Mouse (Mus musculus) cerebral cortex, adult 2 months (tissue): ENCODE measurements around the gene Arl6.

Experiments
- WGBS: fragments of 180-500 bp; shearing (Covaris S2); methylation state at CpG from one replicate; pipeline ENCODE4 v1.1.7; 2018; 5-methylcytosine and 5-hydroxymethylcytosine counted together

The Arl6 gene

GRCm38 (mm10) chr16:59587816-59588215, 51.4 kb downstream of the Arl6 start:
- 87% methylated on average over 10 of the region's 10 CpGs for WGBS

GRCm38 (mm10) chr16:59586911-59587310, 52.3 kb downstream of the Arl6 start:
- WGBS = 85% methylated on average over 8 of the region's 8 CpGs

GRCm38 (mm10) chr16:59586276-59586675, 52.9 kb downstream of the Arl6 start:
- WGBS = 56% methylated on average over 6 of the region's 6 CpGs

- WGBS = 91% methylated on average over 4 of the region's 4 CpGs
Observed at GRCm38 (mm10) chr16:59585706-59586244, 53.4 kb downstream of the Arl6 start.

GRCm38 (mm10) chr16:59583515-59583914, 55.7 kb downstream of the Arl6 start:
- 83% methylated on average over 5 of the region's 5 CpGs for WGBS

GRCm38 (mm10) chr16:59579237-59579636, 60.0 kb downstream of the Arl6 start:
- 89% methylated on average over 8 of the region's 8 CpGs for WGBS

GRCm38 (mm10) chr16:59573961-59574360, 65.2 kb downstream of the Arl6 start:
- 82% methylated on average over 11 of the region's 11 CpGs for WGBS

- WGBS = 77% methylated on average over 3 of the region's 3 CpGs
Observed at GRCm38 (mm10) chr16:59572685-59573084, 66.5 kb downstream of the Arl6 start.

GRCm38 (mm10) chr16:59570807-59571206, 68.4 kb downstream of the Arl6 start:
- 91% methylated on average over 8 of the region's 8 CpGs for WGBS

GRCm38 (mm10) chr16:59569837-59570236, 69.4 kb downstream of the Arl6 start:
- 60% methylated on average over 8 of the region's 8 CpGs for WGBS

GRCm38 (mm10) chr16:59567721-59568381, 71.3 kb downstream of the Arl6 start:
- 50% methylated on average over 10 of the region's 10 CpGs for WGBS

- WGBS = 58% methylated on average over 4 of the region's 4 CpGs
Observed at GRCm38 (mm10) chr16:59566437-59566836, 72.8 kb downstream of the Arl6 start.

- 86% methylated on average over 2 of the region's 2 CpGs for WGBS
Observed at GRCm38 (mm10) chr16:59565631-59566030, 73.6 kb downstream of the Arl6 start.

- 46% methylated on average over 5 of the region's 5 CpGs for WGBS
Observed at GRCm38 (mm10) chr16:59564025-59564424, 75.2 kb downstream of the Arl6 start.
